Mouse (Mus musculus): ENCODE results near the gene Fastk.

The Fastk gene

DNA sequence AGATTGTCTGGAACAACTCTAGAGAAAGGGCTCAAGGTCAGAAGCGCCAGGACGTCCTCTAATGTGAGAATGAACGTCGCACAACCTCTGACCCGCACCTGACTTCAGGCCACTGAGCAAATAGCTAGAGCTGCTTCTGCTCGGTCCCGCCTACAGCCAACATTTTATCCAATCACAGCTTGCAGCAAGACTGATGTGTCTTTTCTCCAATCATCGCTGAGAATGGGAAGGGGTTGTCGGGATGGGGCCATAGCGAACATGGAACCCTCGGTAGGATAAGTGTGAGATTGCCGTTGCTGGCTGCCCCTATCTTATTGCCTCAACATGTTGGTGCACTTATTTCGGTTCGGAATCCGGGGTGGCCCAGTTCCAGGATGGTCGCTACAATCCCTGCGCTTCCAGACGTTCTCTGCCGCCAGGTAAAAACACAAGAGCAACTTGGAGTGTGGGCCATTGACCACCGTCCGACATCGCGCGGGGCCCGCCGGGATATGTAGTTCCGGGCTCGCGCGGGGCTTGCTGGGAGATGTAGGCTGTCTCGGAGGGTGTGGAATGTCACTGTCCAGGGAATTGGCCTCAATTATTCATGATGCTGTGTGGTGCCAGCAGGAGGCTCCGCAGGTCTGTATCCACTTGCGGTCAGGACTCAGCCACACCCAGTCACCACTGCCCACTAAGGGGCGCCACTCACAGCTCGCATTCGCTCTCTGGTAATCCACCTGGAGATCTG, 50.8 kb downstream of the Fastk start:
- peak; percentile 93 for ATAC-seq (ENCODE audit: insufficient number of reproducible peaks, low FRiP score, low TSS enrichment)

- ATAC-seq (ENCODE audit: insufficient number of reproducible peaks, low FRiP score, low TSS enrichment) = no peak
Observed at GRCm38 (mm10) chr5:24393392-24393997, 51.6 kb downstream of the Fastk start, which contains the start of gene Abcb8. Gene Abcb8 (plus strand): TSS chr5:24393663.

GRCm38 (mm10) chr5:24392724-24393123, 52.4 kb downstream of the Fastk start:
- no peak for ATAC-seq (ENCODE audit: insufficient number of reproducible peaks, low FRiP score, low TSS enrichment)

DNA sequence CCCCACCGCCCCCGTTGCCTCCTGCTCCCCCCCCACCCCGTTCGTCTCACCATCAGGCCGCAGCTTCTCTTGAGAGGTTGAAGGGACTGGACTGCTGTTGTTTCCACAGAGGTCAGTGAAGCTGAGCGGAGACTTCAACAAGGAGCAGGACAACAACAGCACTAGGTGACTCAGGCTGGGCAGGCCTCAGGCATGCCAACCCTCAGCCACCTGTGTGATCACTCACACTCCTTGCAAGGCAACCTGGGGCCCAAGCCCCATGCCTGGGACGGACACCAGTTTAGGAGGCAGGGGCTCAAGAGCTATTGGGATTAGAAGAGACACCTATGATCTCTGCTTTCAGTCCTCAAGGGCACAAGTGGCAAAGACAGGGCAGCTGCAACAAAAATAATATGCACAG, 53.2 kb downstream of the Fastk start, which contains the start of gene Atg9b:
Atg9b (minus strand) TSS at position 280 of the 400 bp plus-strand sequence.
- no peak for ATAC-seq (ENCODE audit: insufficient number of reproducible peaks, low FRiP score, low TSS enrichment)

- no peak for ATAC-seq (ENCODE audit: insufficient number of reproducible peaks, low FRiP score, low TSS enrichment)
Observed at GRCm38 (mm10) chr5:24389658-24390020, 55.4 kb downstream of the Fastk start.

GRCm38 (mm10) chr5:24389011-24389657, 56.0 kb downstream of the Fastk start:
- ATAC-seq (ENCODE audit: insufficient number of reproducible peaks, low FRiP score, low TSS enrichment) = no peak
